Mouse (Mus musculus) cerebellum, adult 2 months (tissue): ENCODE data around the gene Stag3. TPM values are rescaled to one million over a fixed set of nuclear protein-coding genes. Genes with fewer than 3 reads are reported as not detected.

Source experiments
- DNase-seq, 2 experiments: peaks; one replicate each; pipeline ENCODE4 v3.0.0; 2021
- H3K27ac ChIP-seq: fragments of 200-500 bp; 2 replicates; pipeline ENCODE4 v1.5.1; 2012; ENCODE audit warnings: low read length, control low read depth, inconsistent platforms; ENCODE audit not compliant: insufficient read depth
- H3K27me3 ChIP-seq: fragments of 200-500 bp; 2 replicates; pipeline ENCODE4 v1.6.1; 2012; ENCODE audit warnings: inconsistent platforms, mild to moderate bottlenecking, low read length, moderate library complexity; ENCODE audit not compliant: control insufficient read depth, insufficient read depth
- H3K4me1 ChIP-seq: fragments of 200-500 bp; 2 replicates; pipeline ENCODE4 v1.6.1; 2011; ENCODE audit warnings: low read length; ENCODE audit not compliant: control insufficient read depth, insufficient read depth
- H3K4me3 ChIP-seq: fragments of 200-500 bp; replicated peaks from 2 replicates; pipeline ENCODE3; 2011; ENCODE audit warnings: mild to moderate bottlenecking, low read depth, low read length, control low read depth; ENCODE audit not compliant: insufficient read depth
- CTCF ChIP-seq: fragments of 200-500 bp; IDR thresholded peaks from 2 replicates; pipeline ENCODE4 v1.5.1; 2011; ENCODE audit warnings: low read depth, mild to moderate bottlenecking, control low read depth, low read length, moderate library complexity, borderline replicate concordance; ENCODE audit not compliant: insufficient read depth
- POLR2A ChIP-seq: fragments of 200-500 bp; IDR thresholded peaks from 2 replicates; pipeline ENCODE4 v1.6.1; 2011; ENCODE audit warnings: low read length, control low read depth, borderline replicate concordance; ENCODE audit not compliant: insufficient read depth
- WGBS: fragments of 180-500 bp; shearing (Covaris S2); methylation state at CpG from one replicate; pipeline ENCODE4 v1.1.7; 2018; 5-methylcytosine and 5-hydroxymethylcytosine counted together
- polyA plus RNA-seq: library from polyadenylated mRNA; depleted of rRNA; stranded (reverse); fragments of >200 nt; gene quantifications from 2 replicates; pipeline ENCODE4 v1.2.3, GENCODE M21; 2012

Gene Stag3
- polyA plus RNA-seq, 1 experiment = 2.5 TPM

DNA sequence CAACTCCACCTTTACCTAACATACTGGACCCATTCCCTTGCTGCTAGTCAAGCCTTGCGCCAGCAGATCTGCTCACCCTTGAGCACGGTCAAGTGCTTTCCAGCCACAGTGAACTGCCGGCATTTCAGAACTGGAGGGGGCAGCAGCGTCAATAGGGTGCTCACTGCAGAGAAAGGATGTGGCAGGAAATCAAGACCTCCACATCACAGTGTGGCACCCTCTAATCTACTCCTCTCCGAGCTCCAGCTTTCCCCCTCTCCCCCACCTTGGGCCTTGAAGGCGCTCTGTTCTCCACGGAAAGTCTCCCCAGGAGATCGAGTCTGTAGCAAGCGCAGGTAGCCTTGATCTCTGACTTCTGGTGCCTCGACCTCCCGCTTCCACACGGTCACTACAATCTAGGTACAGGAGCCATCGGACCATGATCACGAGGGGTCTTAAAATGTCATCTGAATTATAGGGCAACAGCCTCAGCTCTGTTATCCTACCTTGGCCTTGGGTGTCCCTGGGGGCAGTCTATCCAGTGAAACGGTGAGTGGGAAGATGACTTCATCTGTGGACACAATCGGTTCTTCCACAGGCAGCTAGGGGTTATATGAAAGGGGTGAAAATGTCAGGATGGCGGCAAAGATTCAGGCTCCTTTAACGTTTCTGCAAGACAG is 17.3 kb upstream of the Stag3 start:
- H3K4me3 ChIP-seq = peak overlapping the region; percentile 78

DNA sequence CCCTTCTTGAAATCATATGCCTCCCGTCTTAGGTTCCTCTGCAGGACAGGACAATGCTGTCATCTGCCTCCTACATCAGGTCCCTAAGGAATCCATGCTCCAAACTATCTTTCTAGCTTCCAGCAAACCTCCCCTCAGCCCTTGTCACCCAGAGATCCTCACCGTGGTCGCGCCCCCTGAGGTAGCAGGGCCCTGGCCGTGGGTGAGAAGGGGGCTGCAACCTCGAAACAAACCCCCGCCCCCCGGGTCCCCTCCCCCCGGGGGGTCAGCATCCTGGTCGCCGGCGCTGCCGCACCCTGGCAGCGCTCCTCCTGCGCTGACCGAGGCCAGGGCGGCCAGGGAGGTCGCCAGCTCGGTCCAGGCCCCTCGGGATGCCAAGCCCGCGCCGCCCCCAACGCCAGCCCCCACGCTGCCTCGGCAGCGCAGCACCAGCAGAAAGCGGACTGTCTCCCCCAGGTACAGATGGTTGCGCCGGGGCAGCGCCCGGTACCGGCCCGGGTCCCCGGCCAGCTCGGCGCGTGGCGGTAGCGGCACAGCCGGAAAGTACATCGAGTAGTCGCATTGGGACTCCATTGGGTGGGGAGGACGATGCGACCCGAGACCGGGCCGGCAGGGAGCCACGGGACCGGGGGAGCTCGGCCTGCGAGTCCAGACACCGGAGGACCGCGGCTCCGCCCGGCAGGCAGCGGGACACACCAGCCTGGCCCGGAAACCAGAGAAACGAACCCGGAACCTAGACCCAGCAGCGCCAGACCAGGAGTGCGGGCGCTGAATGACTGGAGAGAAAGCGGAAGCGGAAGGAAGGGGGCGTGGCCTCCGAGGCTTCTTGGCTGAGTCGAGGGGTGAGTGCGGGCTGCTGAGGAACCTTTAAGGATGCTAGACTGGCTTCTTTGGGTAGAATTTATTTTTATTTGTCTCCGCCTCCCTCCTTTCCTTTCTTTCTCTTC is 16.5 kb upstream of the Stag3 start, which contains the start of gene BC037034:
TSS of gene BC037034 (minus strand) at position 774 of the 947 bp plus-strand sequence.
- peaks cover 9% of the 10 kb centered on the region; the same call in 1 of the 2 replicates for H3K4me1 ChIP-seq
- WGBS = under 1% methylated on average over 70 of the region's 71 CpGs
- no peaks in the 10 kb centered on the region for H3K27me3 ChIP-seq
- DNase-seq = peak; percentile 92
- H3K4me3 ChIP-seq = peak within 1 kb of the TSS; percentile 78
- peak; percentile 90 for TF ChIP-seq POLR2A
- TF ChIP-seq CTCF = no peak
- peak within 1 kb of the TSS; percentile 76 for H3K27ac ChIP-seq

More for the DNA sequence above, 17.3 kb upstream of the Stag3 start:
- Histone ChIP-seq H3K27me3 (no peaks in the 10 kb centered on the region), H3K4me1 (peaks cover 9% of the 10 kb centered on the region; the same call in 1 of the 2 replicates), H3K27ac (no peak overlapping the region)
- TF ChIP-seq POLR2A (0 out of 2 replicates have a peak, but pooled peaks have one; percentile 17), CTCF (no peak)
- DNase-seq = no peak
- 48% methylated on average over 18 of the region's 18 CpGs for WGBS

DNA sequence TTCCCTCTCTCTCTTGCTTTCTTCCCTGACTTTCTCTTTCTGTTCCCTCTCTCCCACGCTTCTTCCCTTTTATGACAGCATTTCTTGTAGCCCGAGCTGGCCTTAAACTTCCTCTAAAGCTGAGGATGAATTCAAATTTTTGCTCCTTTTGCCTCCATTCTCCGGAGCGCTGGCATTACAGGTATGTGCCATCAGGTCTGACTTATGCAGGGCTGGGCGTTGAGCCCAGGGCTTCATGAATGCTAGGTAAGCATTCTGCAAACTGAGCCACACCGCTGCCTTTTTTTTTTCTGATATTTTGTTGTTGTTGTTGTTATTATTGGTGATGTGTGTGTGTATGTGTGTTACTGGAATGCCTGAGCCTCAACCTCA is 15.8 kb upstream of the Stag3 start:
- DNase-seq = no peak
- WGBS = 7% methylated on average over 6 of the region's 6 CpGs
- H3K4me1 ChIP-seq = peaks cover 9% of the 10 kb centered on the region; the same call in 1 of the 2 replicates
- H3K27ac ChIP-seq = no peak overlapping the region
- TF ChIP-seq POLR2A (no peak), CTCF (no peak)
- peak overlapping the region; percentile 78 for H3K4me3 ChIP-seq
- H3K27me3 ChIP-seq = no peaks in the 10 kb centered on the region

DNA sequence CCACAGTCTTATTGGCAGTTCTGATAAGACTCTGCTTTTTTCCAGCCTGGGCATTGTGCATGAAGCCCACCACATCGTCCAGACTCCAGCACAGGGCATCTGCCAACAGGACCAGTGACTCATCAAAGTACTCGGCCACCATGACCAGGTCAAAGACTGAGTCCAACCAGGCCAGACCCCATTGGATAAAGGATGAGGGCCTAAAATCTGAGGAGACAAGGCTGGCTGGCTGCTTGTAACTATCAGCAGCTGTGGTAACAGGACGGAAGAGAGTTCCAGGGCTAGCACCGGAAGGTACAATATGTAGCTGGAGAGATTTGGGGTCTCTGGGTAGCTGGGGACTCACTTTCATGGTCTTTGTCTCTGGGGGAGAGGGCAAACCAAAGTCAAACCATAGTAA is 14.3 kb upstream of the Stag3 start:
- DNase-seq = no peak
- Histone ChIP-seq H3K4me3 (no peak overlapping the region), H3K27me3 (no peaks in the 10 kb centered on the region), H3K27ac (no peak overlapping the region), H3K4me1 (peaks cover 9% of the 10 kb centered on the region; the same call in 1 of the 2 replicates)
- TF ChIP-seq POLR2A (no peak), CTCF (no peak)
- WGBS = 93% methylated on average over 4 of the region's 4 CpGs

DNA sequence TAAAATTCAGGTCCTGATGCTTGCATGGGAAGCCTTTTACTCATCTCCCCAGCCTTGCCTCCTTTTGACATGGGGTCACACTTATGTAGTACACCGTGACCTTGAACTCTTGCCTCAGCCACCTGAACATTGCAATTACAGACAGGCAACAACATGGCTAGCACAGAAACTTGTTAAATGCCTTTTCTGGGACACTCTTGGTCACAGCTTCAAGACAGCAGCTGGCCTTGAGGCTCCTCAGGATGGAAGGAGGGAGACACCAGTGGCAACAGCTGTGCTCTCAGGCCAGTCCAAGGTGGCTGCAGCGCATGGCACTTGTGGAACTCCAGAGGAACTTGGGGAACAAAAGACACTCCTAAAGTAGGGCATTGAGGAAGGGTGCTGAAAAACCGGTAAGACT is 12.9 kb upstream of the Stag3 start:
- TF ChIP-seq POLR2A (no peak), CTCF (no peak)
- no peak for DNase-seq
- 86% methylated on average over 3 of the region's 3 CpGs for WGBS
- no peak overlapping the region for H3K27ac ChIP-seq
- H3K4me1 ChIP-seq = peaks cover 9% of the 10 kb centered on the region; the same call in 1 of the 2 replicates
- H3K4me3 ChIP-seq = no peak overlapping the region
- H3K27me3 ChIP-seq = no peaks in the 10 kb centered on the region

DNA sequence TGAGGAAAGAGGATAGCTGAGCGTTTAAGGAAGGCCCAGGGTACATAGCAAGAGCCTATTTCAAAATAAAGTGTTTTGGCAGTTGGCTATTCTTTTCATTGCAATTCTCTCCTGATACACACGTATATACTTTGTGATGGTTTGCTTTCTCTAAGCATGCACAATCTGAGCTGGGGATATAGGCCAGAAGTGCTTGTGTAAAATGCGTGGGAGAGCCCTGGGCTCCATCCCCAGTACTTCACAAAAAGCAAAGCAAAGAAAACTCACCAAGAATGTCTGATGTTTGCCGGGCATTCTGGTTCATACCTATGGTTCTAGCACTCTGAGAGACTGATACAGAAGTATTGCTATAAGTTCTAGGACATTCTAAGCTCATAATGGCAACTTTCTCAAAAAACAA is 11.1 kb upstream of the Stag3 start:
- WGBS = 87% methylated on average over 4 of the region's 4 CpGs
- no peaks in the 10 kb centered on the region for H3K4me1 ChIP-seq
- H3K27me3 ChIP-seq = no peaks in the 10 kb centered on the region
- H3K4me3 ChIP-seq = no peak overlapping the region
- TF ChIP-seq POLR2A (no peak), CTCF (no peak)
- H3K27ac ChIP-seq = no peak overlapping the region
- DNase-seq = no peak

DNA sequence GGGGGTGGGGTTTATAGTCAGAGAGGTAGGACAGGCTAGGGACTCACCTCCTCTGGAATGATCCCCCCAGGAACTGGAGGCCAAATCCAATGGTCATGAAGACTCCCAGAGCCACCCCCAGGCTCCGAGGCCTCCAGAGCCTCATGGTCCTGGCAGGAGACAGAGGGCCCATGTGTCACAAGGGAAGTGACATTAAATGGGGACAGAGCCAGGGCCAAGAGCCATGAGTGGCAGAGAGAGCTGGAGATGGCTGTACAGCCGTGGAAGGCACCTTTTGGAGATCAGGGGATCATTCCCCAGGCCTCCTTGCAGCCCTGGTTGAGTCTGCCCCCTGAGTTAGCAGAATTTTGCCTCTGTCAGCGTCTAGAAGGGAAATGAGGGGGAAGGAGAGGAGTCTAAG is 8.8 kb upstream of the Stag3 start:
- Histone ChIP-seq H3K27ac (no peak overlapping the region), H3K4me1 (no peaks in the 10 kb centered on the region), H3K27me3 (no peaks in the 10 kb centered on the region), H3K4me3 (no peak overlapping the region)
- no peak for DNase-seq
- TF ChIP-seq CTCF (no peak), POLR2A (no peak)
- WGBS = 26% methylated on average over 3 of the region's 3 CpGs

DNA sequence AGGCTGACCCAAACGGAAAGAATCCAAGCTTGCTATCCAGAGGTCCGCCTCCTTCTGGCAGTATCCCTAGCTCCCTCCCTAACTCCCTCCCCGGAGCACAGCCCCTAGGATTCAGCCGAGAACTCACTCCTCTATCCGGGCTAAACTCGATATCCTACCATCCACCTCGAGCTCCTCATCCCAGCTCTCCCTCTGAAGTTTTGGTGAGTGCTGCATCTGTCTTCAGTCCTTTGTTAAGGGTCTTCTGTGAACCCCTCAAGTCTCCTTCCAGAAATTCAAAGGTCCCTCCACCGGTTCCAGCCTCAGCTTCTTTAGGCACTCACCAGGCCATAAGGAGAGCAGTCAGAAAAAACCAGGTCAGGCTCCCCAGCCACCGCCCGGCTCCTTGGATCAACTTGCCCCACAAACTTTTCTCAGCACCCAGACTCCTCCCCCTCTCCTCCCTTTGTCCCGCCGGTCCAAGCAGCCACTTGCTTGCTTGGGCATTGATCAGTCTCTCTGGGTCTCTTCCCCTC is 7.6 kb upstream of the Stag3 start, which contains the start of gene Gal3st4:
TSS of gene Gal3st4 (minus strand) at position 432 of the 515 bp plus-strand sequence.
- Histone ChIP-seq H3K4me3 (no peak within 1 kb of the TSS), H3K27ac (no peak within 1 kb of the TSS), H3K27me3 (no peaks in the 10 kb centered on the region), H3K4me1 (no peaks in the 10 kb centered on the region)
- TF ChIP-seq CTCF (no peak), POLR2A (no peak)
- DNase-seq = no peak
- 3% methylated on average over 12 of the region's 12 CpGs for WGBS
